Mouse (Mus musculus): ENCODE results near the gene Pdik1l. TPM values are rescaled to one million over a fixed set of nuclear protein-coding genes. Genes with fewer than 3 reads are reported as not detected.
A peak's percentile ranks its signal among the peaks of the same experiment; 100 is the strongest.

Pdik1l gene
- polyA plus RNA-seq, 1 experiment from 2014 or later: 20.0 TPM

- Histone ChIP-seq H3K9me3 (no peaks in the 10 kb centered on the region), H3K4me1 (peaks cover 35% of the 10 kb centered on the region), H3K27ac (no peak overlapping the region), H3K27me3 (replicated peaks) (peaks cover 28% of the 10 kb centered on the region), H3K9ac (no peak overlapping the region), H3K4me2 (no peak overlapping the region), H3K36me3 (no peaks in the 10 kb centered on the region), H3K4me3 (replicated peaks) (no peak overlapping the region)
- 43% methylated on average over 4 of the region's 4 CpGs for WGBS
- no peak for ATAC-seq (ENCODE audit: insufficient read depth, low FRiP score, low read depth)
These were observed 31.8 kb downstream of the Pdik1l start for GRCm38 (mm10) chr4:134255854-134256253.

DNA sequence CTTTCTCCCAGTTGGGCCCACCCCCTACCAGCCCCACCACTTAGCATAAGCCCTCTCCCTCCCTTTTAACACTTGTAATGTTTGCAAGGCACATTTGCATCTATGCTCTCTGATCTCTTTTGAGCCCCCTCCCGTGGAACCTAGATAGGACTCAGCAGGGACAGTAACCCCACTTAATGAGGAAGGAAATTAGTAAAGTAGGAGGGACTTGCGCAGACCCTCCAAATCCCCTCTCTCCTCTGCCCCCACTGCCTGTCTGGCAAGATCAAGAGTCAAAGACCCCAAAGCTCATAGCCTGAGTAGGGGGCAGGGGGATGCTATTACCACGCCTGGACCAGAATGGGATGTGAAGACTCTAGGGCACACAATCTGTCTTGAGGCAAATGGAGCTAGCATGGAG lies 32.9 kb downstream of the Pdik1l start:
- ATAC-seq (ENCODE audit: insufficient read depth, low FRiP score, low read depth): no peak
- Histone ChIP-seq H3K4me2 (no peak overlapping the region), H3K9ac (no peak overlapping the region), H3K36me3 (no peaks in the 10 kb centered on the region), H3K4me1 (peaks cover 44% of the 10 kb centered on the region), H3K4me3 (replicated peaks) (no peak overlapping the region), H3K27me3 (replicated peaks) (peaks cover 38% of the 10 kb centered on the region), H3K9me3 (no peaks in the 10 kb centered on the region), H3K27ac (no peak overlapping the region)
- 50% methylated on average over 3 of the region's 3 CpGs for WGBS

GRCm38 (mm10) chr4:134253722-134254324 lies 33.9 kb downstream of the Pdik1l start, which contains the start of gene Grrp1:
Gene Grrp1 (minus strand): TSS chr4:134254106.
- no peak for ATAC-seq (ENCODE audit: insufficient read depth, low FRiP score, low read depth)
- Histone ChIP-seq H3K27ac (0 out of 2 replicates have a peak within 1 kb of the TSS, but pooled peaks have one; percentile 1), H3K4me2 (peak within 1 kb of the TSS; percentile 43), H3K9me3 (no peaks in the 10 kb centered on the region), H3K4me3 (replicated peaks) (peak within 1 kb of the TSS; percentile 47), H3K36me3 (no peaks in the 10 kb centered on the region), H3K9ac (no peak within 1 kb of the TSS; the same call in 1 of the 2 replicates), H3K27me3 (replicated peaks) (peaks cover 40% of the 10 kb centered on the region), H3K4me1 (peaks cover 51% of the 10 kb centered on the region)
- 3% methylated on average over 13 of the region's 13 CpGs for WGBS

DNA sequence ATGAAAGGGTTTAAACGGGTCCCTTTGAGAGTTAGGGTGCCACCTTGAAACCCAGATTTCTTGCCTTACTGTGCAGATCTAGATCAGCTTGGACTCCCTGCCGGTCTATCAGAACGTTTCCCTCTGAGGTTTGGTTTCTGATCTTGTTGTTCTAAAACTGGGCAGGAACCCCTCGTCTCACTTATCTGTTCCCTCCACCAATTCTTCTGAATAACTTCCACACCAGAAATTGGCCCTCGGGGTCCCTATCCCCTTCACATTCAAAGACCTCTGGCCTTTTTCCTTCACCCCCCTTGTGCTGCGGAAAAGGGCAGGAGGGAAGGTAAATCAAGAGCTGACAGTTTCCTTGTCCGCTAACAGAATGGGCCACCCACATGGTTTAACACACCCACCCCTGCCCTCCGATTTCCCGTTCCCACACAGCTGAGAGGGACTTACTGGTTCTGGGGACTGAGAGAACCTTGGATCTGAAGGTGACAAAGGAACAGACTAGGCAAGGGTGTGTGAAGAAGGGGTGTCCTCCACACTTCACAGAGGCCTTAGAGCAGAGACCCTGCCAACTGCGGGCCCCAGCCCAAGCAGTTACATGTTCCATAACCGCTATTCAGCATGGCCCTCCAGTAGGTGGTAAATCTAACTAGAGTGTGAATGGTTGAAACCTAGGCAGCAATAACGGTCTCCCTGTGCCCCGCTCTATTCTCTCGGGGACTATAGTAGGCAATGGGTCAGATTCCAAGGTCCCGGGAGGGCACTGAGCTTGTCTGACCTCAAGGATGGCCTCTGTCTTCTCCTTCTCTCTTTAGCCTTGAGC lies 34.6 kb downstream of the Pdik1l start:
- H3K27me3 ChIP-seq (replicated peaks): peaks cover 44% of the 10 kb centered on the region
- H3K9me3 ChIP-seq: no peaks in the 10 kb centered on the region
- H3K9ac ChIP-seq: no peak overlapping the region; the same call in 1 of the 2 replicates
- peak overlapping the region; percentile 47 for H3K4me3 ChIP-seq (replicated peaks)
- 0 out of 2 replicates have a peak overlapping the region, but pooled peaks have one; percentile 1 for H3K27ac ChIP-seq
- 28% methylated on average over 15 of the region's 15 CpGs for WGBS
- ATAC-seq (ENCODE audit: insufficient read depth, low FRiP score, low read depth): no peak
- peak overlapping the region; percentile 43 for H3K4me2 ChIP-seq
- no peaks in the 10 kb centered on the region for H3K36me3 ChIP-seq
- H3K4me1 ChIP-seq: peaks cover 51% of the 10 kb centered on the region

- peak overlapping the region; percentile 96 for H3K4me2 ChIP-seq
- no peaks in the 10 kb centered on the region for H3K36me3 ChIP-seq
- WGBS: 20% methylated on average over 22 of the region's 22 CpGs
- no peak overlapping the region for H3K9ac ChIP-seq
- no peaks in the 10 kb centered on the region for H3K9me3 ChIP-seq
- H3K4me3 ChIP-seq (replicated peaks): peak overlapping the region; percentile 47
- peaks cover 51% of the 10 kb centered on the region for H3K4me1 ChIP-seq
- no peak for ATAC-seq (ENCODE audit: insufficient read depth, low FRiP score, low read depth)
- H3K27me3 ChIP-seq (replicated peaks): peaks cover 49% of the 10 kb centered on the region
- H3K27ac ChIP-seq: no peak overlapping the region
These were observed 35.4 kb downstream of the Pdik1l start for GRCm38 (mm10) chr4:134252131-134252910.

DNA sequence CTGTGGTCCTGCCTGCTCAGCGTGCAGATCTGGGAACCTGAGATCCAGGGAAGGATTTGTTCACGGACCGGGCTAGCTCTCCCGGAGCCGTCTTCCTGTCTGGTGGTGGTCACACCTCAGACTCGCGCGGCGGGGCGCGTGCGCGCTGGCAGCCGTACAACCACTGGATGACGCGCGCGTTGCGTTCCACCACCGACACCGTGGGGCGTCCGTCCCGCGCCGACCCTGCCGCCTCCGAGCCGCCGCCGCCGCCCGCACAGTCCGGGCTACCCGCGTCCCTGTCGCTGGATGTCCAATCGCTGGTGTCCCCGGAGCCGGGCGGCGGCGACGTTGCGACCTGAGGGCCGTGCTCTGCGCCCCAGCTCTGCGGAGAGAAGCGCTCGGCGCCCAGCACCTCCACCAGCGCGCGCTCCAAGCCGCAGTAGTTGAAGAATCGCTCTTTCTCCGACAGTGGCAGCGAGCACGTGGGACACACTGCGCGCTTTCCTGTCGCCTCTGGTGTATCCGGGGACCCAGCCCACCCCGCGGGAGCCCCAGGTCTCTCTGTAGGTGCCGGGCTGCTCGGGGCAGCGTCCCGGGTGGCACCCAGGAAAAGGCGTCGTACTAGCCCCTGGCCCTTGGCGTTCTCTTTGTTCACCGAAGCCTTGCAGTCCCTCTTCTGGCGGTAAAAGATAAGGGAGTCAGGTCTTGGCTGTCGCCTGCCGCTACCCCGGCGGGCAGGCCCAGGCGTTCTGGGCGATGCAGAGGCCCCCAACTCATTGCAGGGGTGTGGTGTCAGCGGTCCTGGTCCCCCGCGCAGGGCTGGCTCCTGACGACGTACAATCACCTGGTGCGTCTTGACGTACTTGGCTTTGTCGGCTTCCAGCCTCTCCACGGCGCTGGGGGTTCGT lies 36.2 kb downstream of the Pdik1l start:
- H3K4me1 ChIP-seq: peaks cover 46% of the 10 kb centered on the region
- WGBS: 2% methylated on average over 91 of the region's 91 CpGs
- H3K27me3 ChIP-seq (replicated peaks): peaks cover 55% of the 10 kb centered on the region

DNA sequence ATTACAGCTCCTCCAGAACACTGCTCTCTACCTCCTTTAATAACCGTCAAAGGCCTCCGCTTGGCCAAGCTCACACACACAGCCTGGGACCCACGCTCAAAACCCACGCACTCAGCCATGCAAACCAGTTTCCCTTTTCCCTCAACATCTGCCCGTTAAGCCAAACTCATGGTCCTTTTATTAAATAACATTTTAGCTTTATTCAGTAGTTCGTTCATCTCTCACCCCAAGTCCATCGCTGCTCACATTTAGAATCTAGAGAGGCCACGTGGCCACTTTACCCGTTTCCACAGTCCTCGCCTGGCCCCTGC lies 36.8 kb downstream of the Pdik1l start:
- Histone ChIP-seq H3K9ac (peak overlapping the region; percentile 40; the same call in 1 of the 2 replicates), H3K4me2 (peak overlapping the region; percentile 96), H3K27me3 (replicated peaks) (peaks cover 55% of the 10 kb centered on the region), H3K4me3 (replicated peaks) (peak overlapping the region; percentile 47), H3K9me3 (no peaks in the 10 kb centered on the region), H3K27ac (no peak overlapping the region), H3K4me1 (peaks cover 42% of the 10 kb centered on the region), H3K36me3 (no peaks in the 10 kb centered on the region)
- no peak for ATAC-seq (ENCODE audit: insufficient read depth, low FRiP score, low read depth)
- WGBS: 25% methylated on average over 10 of the region's 10 CpGs

More for the DNA sequence above, 36.2 kb downstream of the Pdik1l start:
- peak overlapping the region; percentile 47 for H3K4me3 ChIP-seq (replicated peaks)
- no peaks in the 10 kb centered on the region for H3K36me3 ChIP-seq
- ATAC-seq (ENCODE audit: insufficient read depth, low FRiP score, low read depth): no peak
- peak overlapping the region; percentile 96 for H3K4me2 ChIP-seq
- peak overlapping the region; percentile 40; the same call in 1 of the 2 replicates for H3K9ac ChIP-seq
- H3K9me3 ChIP-seq: no peaks in the 10 kb centered on the region
- H3K27ac ChIP-seq: no peak overlapping the region

DNA sequence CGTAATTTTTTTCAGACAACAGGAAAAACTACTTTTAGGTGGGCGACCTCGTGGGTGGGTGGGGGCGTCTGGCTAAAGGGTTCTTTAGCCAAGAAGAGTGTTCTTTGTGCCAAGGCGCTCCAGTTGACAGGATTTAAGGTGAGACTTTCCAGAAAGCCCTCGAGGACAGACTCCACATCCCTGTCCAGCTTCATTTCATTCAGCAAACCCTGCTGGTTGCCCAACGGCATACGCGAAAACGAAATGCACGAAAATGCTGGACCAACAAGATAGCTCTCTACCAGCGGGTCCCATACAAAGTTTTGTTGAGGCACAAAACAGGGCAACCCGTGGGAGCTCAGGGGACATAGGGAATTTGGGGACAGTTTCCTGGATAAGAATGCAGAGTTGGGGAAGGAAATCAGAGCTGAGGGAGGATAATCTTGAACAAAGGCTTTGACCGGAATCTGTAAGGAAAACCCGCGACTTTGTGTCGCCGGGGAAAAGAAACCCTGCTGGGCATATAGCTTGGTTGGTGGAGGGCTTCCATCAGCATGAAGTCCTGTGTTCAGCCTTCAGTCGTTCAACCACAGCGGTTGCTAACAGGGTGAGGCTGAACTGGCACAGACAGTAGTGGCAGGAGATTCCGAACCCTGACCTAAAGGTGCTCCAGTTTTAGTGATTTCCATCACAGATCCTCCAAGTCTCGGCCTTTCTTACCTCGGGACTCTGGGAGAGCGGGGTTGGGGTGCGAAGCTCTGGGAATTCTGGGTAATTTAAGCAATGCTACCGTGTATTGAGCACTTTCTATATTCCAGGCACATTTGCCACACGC lies 37.4 kb downstream of the Pdik1l start:
- H3K9me3 ChIP-seq: no peaks in the 10 kb centered on the region
- H3K36me3 ChIP-seq: no peaks in the 10 kb centered on the region
- peaks cover 42% of the 10 kb centered on the region for H3K4me1 ChIP-seq
- peak overlapping the region; percentile 40; the same call in 1 of the 2 replicates for H3K9ac ChIP-seq
- peak overlapping the region; percentile 96 for H3K4me2 ChIP-seq
- 20% methylated on average over 27 of the region's 27 CpGs for WGBS
- peaks cover 55% of the 10 kb centered on the region for H3K27me3 ChIP-seq (replicated peaks)
- peak overlapping the region; percentile 42 for H3K4me3 ChIP-seq (replicated peaks)
- H3K27ac ChIP-seq: no peak overlapping the region
- no peak for ATAC-seq (ENCODE audit: insufficient read depth, low FRiP score, low read depth)

DNA sequence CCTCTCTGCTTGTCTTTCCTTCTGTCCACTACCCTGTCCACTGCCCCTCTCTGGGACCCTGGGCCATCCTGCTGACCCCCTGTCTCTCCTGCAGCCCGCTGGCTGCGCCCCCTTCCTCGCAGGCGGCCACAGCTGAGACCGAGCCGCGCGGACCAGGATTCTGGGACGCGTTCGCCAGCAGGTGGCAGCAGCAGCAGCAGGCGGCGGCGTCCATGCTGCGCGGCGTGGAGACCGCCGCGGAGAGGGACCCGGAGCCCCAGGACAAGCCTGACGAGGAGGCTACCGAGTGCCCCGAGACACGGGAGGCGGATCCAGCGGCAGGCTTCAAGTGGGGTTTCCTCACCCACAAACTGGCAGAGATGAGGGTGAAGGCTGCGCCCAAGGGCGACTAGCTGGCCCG lies 38.0 kb downstream of the Pdik1l start:
- H3K4me1 ChIP-seq: peaks cover 46% of the 10 kb centered on the region
- H3K4me3 ChIP-seq (replicated peaks): peak overlapping the region; percentile 42
- 2% methylated on average over 30 of the region's 30 CpGs for WGBS
- peak overlapping the region; percentile 96 for H3K4me2 ChIP-seq
- H3K9me3 ChIP-seq: no peaks in the 10 kb centered on the region
- ATAC-seq (ENCODE audit: insufficient read depth, low FRiP score, low read depth): peak; percentile 20; the same call in 1 of the 2 replicates
- no peak overlapping the region for H3K27ac ChIP-seq
- no peaks in the 10 kb centered on the region for H3K36me3 ChIP-seq
- 0 out of 2 replicates have a peak overlapping the region, but pooled peaks have one; percentile 29 for H3K9ac ChIP-seq
- H3K27me3 ChIP-seq (replicated peaks): peaks cover 55% of the 10 kb centered on the region

DNA sequence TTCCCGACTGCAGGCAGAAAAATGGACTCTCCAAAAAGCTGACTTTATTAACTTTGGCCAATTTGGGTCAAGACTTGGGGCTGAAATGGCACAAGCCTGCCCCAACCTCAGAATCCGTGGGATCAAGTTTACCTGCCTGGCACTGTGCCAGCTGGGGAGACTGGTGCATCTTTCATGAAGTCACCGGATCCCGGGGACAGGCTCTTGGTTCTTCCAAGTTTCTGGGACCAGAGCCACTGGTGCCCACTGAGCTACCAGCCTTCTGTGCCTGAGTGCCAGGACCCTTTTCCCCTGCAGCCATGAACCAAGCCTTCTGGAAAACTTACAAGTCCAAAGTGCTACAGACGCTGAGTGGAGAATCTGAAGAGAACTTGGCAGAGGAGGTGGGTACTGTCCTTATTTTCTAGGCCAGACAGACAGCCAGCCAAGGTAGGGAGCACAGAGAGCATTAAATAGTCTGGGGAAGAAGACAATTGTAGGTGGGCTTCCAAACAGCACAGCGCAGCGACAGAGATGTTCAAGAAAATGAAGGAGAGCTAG lies 40.9 kb downstream of the Pdik1l start, which contains the start of gene Gm30191:
Gene Gm30191, plus strand, starts transcription at position 217 of the 540 bp plus-strand sequence.
- H3K9ac ChIP-seq: no peak within 1 kb of the TSS
- H3K27ac ChIP-seq: no peak within 1 kb of the TSS
- WGBS: 70% methylated on average over 7 of the region's 7 CpGs
- H3K27me3 ChIP-seq (replicated peaks): peaks cover 37% of the 10 kb centered on the region
- no peaks in the 10 kb centered on the region for H3K36me3 ChIP-seq
- no peak for ATAC-seq (ENCODE audit: insufficient read depth, low FRiP score, low read depth)
- no peak within 1 kb of the TSS; the same call in 1 of the 2 replicates for H3K4me3 ChIP-seq (replicated peaks)
- H3K4me2 ChIP-seq: peak within 1 kb of the TSS; percentile 93
- H3K9me3 ChIP-seq: no peaks in the 10 kb centered on the region
- peaks cover 37% of the 10 kb centered on the region for H3K4me1 ChIP-seq
